Mouse (Mus musculus) stomach, embryonic 14.5 days (tissue): ENCODE results near the gene Cables2. TPM values are rescaled to one million over a fixed set of nuclear protein-coding genes. Genes with fewer than 3 reads are reported as not detected.

Experiments used
- ATAC-seq: fragments of 200-750 bp; cut with Nextera tagmentation; 2 replicates; pipeline ENCODE4 v1.8.0; 2017; ENCODE audit warnings: low read depth, moderate TSS enrichment; ENCODE audit not compliant: insufficient number of reproducible peaks, insufficient read depth, low FRiP score
- H3K27ac ChIP-seq: fragments of 300-500 bp; sonication (generic); 2 replicates; pipeline ENCODE4 v1.5.1; 2014; ENCODE audit warnings: mild to moderate bottlenecking, low read length, moderate library complexity, mixed read lengths
- H3K27me3 ChIP-seq: fragments of 300-500 bp; sonication (generic); 2 replicates; pipeline ENCODE4 v1.6.1; 2014; ENCODE audit warnings: low read length, control low read depth, mixed read lengths; ENCODE audit not compliant: control insufficient read depth, insufficient read depth
- H3K36me3 ChIP-seq: fragments of 300-500 bp; sonication (generic); 2 replicates; pipeline ENCODE4 v1.6.1; 2014; ENCODE audit warnings: mild to moderate bottlenecking, control low read depth, low read length, moderate library complexity, mixed read lengths; ENCODE audit not compliant: control insufficient read depth, insufficient read depth
- H3K4me1 ChIP-seq: fragments of 300-500 bp; sonication (generic); 2 replicates; pipeline ENCODE4 v1.6.1; 2014; ENCODE audit warnings: low read length, control low read depth, mixed read lengths; ENCODE audit not compliant: control insufficient read depth, insufficient read depth
- H3K4me2 ChIP-seq: fragments of 300-500 bp; sonication (generic); replicated peaks from 2 replicates; pipeline ENCODE4 v1.6.1; 2014; ENCODE audit warnings: low read depth, low read length, control low read depth
- H3K4me3 ChIP-seq: fragments of 300-500 bp; sonication (generic); 2 replicates; pipeline ENCODE4 v1.5.1; 2014; ENCODE audit warnings: low read depth, low read length, control low read depth
- H3K9ac ChIP-seq: fragments of 300-500 bp; sonication (generic); replicated peaks from 2 replicates; pipeline ENCODE4 v1.6.1; 2014; ENCODE audit warnings: low read depth, mild to moderate bottlenecking, control low read depth, low read length, moderate library complexity, mixed read lengths
- H3K9me3 ChIP-seq: fragments of 300-500 bp; sonication (generic); 2 replicates; pipeline ENCODE4 v1.6.1; 2016; ENCODE audit warnings: low read depth, low read length, control low read depth; ENCODE audit not compliant: control insufficient read depth
- WGBS: fragments of 180-500 bp; shearing (Covaris S2); extraction: QIAGEN DNeasy Blood & Tissue Kit; methylation state at CpG from one replicate; pipeline ENCODE4 v1.1.7; 2014; 5-methylcytosine and 5-hydroxymethylcytosine counted together
- polyA plus RNA-seq: library from polyadenylated mRNA; unstranded; fragments of >200 nt; fragmentation: Nextera tagmentation; extraction: Ambion mirVana; gene quantifications from 2 replicates; pipeline ENCODE4 v1.2.1, GENCODE M21; 2014

The Cables2 gene
- polyA plus RNA-seq, 1 experiment from 2014 or later: 15.5 TPM

DNA sequence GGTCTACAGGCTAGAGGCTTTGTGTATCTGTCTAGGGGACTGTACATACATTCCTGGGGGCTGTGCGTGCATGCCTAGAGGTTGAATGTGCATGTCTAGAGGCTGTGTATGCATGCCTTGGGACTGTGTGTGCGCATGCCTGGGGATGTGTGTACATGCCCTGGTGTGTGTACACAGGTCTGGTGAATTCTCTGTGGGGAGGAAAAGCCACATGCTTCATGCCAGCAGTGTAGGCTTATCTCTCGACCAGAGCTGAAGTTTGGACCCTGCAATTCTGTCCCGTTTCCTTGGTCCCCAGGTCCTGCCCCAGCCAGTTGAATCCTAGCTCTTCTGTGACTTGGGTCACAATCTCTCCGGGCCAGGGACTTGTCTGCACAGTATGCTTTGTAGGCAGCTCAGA is 18.3 kb upstream of the Cables2 start:
- no peak overlapping the region for H3K9ac ChIP-seq
- 61% methylated on average over 5 of the region's 5 CpGs for WGBS
- peaks cover 10% of the 10 kb centered on the region; the same call in 1 of the 2 replicates for H3K4me1 ChIP-seq
- no peak overlapping the region for H3K4me3 ChIP-seq
- no peaks in the 10 kb centered on the region for H3K9me3 ChIP-seq
- 0 out of 2 replicates have a peak overlapping the region, but pooled peaks have one; percentile 44 for H3K27ac ChIP-seq
- no peaks in the 10 kb centered on the region for H3K36me3 ChIP-seq
- H3K27me3 ChIP-seq: no peaks in the 10 kb centered on the region
- no peak; the same call in 1 of the 2 replicates for ATAC-seq
- H3K4me2 ChIP-seq: no peak overlapping the region

DNA sequence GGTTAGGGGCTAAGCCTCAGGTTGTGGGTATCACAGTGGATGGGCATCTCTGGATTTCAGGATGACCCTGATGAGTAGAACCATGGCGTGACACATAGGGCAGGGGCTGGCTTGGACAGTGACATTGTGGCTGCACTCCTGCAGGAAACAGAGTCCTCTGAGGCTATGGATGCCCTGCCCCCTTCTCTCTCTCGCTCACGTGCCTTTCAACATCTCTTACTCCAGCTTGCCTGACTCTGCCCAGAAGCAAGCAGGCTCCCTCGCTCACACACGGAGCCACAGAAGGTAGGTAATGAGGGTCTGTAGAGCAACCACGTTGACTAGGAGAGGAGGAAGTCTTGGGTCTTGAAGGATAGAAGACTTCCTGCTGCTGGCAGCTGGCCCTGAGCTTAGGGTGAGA is 17.2 kb upstream of the Cables2 start:
- no peak overlapping the region for H3K9ac ChIP-seq
- no peaks in the 10 kb centered on the region for H3K36me3 ChIP-seq
- H3K9me3 ChIP-seq: no peaks in the 10 kb centered on the region
- H3K4me1 ChIP-seq: peaks cover 10% of the 10 kb centered on the region; the same call in 1 of the 2 replicates
- no peak overlapping the region for H3K4me3 ChIP-seq
- no peaks in the 10 kb centered on the region for H3K27me3 ChIP-seq
- H3K27ac ChIP-seq: peak overlapping the region; percentile 62; the same call in 1 of the 2 replicates
- no peak overlapping the region for H3K4me2 ChIP-seq
- WGBS: 55% methylated on average over 6 of the region's 6 CpGs
- no peak for ATAC-seq

- 42% methylated on average over 16 of the region's 16 CpGs for WGBS
- no peaks in the 10 kb centered on the region for H3K27me3 ChIP-seq
- H3K4me3 ChIP-seq: peak within 1 kb of the TSS; percentile 7; the same call in 1 of the 2 replicates
- no peaks in the 10 kb centered on the region for H3K9me3 ChIP-seq
- no peaks in the 10 kb centered on the region for H3K36me3 ChIP-seq
- ATAC-seq: peak; percentile 78
- peak within 1 kb of the TSS; percentile 35 for H3K4me2 ChIP-seq
- 0 out of 2 replicates have a peak within 1 kb of the TSS, but pooled peaks have one; percentile 28 for H3K9ac ChIP-seq
- H3K4me1 ChIP-seq: peaks cover 10% of the 10 kb centered on the region; the same call in 1 of the 2 replicates
- H3K27ac ChIP-seq: peak within 1 kb of the TSS; percentile 92
These were observed 16.3 kb upstream of the Cables2 start, which contains the start of gene Rbbp8nl for GRCm38 (mm10) chr2:180289440-180290108. TSS of gene Rbbp8nl (minus strand) at chr2:180289879.

DNA sequence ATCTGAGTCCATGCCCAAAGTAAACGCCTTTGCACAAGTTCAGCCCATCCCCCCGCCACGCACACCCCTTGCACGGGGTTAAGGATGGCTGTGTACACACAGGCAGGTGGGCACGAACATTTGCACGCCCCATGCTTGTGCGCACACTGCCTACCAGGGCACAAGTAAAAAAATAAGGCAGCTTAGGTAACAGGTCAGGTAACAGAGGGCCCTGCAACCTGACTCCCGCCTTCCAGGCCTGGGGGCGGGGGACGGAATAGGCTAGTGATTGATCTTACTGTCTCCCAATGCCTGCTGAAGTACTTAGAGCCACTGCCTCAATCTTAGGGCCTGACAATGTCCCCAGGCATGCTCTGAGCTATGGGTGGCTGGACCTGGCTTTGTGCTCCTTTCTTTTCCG is 15.7 kb upstream of the Cables2 start:
- H3K4me1 ChIP-seq: peaks cover 10% of the 10 kb centered on the region; the same call in 1 of the 2 replicates
- ATAC-seq: peak; percentile 43; the same call in 1 of the 2 replicates
- WGBS: 33% methylated on average over 11 of the region's 11 CpGs
- H3K27ac ChIP-seq: peak overlapping the region; percentile 92
- no peaks in the 10 kb centered on the region for H3K9me3 ChIP-seq
- 0 out of 2 replicates have a peak overlapping the region, but pooled peaks have one; percentile 7 for H3K4me3 ChIP-seq
- H3K27me3 ChIP-seq: no peaks in the 10 kb centered on the region
- peak overlapping the region; percentile 35 for H3K4me2 ChIP-seq
- 0 out of 2 replicates have a peak overlapping the region, but pooled peaks have one; percentile 28 for H3K9ac ChIP-seq
- H3K36me3 ChIP-seq: no peaks in the 10 kb centered on the region

GRCm38 (mm10) chr2:180279321-180279720 is 6.0 kb upstream of the Cables2 start:
- Histone ChIP-seq H3K27ac (no peak overlapping the region), H3K9ac (no peak overlapping the region)

DNA sequence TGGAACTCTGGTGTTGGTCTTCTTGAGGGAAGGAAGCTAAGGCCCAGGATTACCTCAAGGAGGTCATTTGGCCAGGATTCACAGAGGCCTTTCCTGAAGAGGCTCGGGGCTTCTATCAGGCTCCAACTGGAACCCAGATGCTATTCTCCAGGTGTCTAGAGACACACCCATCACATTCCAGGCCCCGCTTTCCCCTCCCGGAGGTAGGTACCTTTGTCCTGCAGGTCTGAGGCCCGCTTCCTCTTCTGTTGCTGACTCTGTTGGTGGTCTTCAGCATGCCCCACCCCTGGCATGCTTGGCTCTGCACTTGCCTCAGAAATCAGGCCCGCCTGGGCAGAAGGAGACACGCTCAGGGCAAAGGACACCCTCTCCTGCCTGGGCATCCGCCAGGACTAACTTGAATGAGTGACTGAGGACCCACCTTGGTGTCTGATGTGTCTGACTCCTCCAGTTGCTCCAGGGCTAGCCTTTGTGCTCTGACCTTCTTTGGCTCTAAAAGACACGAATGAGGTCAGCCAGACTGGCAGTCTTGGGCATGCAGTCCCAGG is 4.6 kb upstream of the Cables2 start:
- Histone ChIP-seq H3K27me3 (no peaks in the 10 kb centered on the region), H3K36me3 (no peaks in the 10 kb centered on the region), H3K27ac (peak overlapping the region; percentile 85; the same call in 1 of the 2 replicates), H3K4me3 (no peak overlapping the region), H3K4me2 (no peak overlapping the region), H3K9ac (no peak overlapping the region), H3K9me3 (no peaks in the 10 kb centered on the region), H3K4me1 (peaks cover 14% of the 10 kb centered on the region; the same call in 1 of the 2 replicates)
- ATAC-seq: no peak
- WGBS: 57% methylated on average over 8 of the region's 8 CpGs

More at GRCm38 (mm10) chr2:180279321-180279720, 6.0 kb upstream of the Cables2 start:
- WGBS: 91% methylated on average over 8 of the region's 8 CpGs
- ATAC-seq: no peak
- Histone ChIP-seq H3K4me3 (no peak overlapping the region), H3K9me3 (no peaks in the 10 kb centered on the region), H3K27me3 (no peaks in the 10 kb centered on the region), H3K4me2 (no peak overlapping the region), H3K4me1 (peaks cover 10% of the 10 kb centered on the region; the same call in 1 of the 2 replicates), H3K36me3 (no peaks in the 10 kb centered on the region)

DNA sequence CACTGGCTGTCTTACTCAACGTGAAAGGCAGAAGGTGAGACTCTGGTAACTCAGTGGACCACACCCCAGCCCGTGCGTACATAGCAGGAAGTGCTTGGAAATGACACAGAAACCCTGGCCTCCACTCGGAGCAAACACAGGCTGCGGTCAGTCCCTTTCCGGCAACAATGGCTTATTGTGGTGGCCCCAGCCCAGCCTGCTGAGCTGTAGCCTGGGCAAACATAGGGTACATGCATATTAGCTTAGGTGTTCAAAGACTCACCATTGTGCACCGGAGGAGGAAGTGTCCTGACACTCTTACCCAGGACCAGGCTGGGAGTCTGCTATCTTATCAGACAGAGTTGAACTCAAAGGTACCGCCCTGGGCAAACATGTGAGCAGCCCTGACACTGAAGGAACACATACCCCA is 3.6 kb upstream of the Cables2 start:
- WGBS: 51% methylated on average over 8 of the region's 8 CpGs
- ATAC-seq: peak; percentile 42
- H3K27ac ChIP-seq: peak overlapping the region; percentile 85
- peaks cover 18% of the 10 kb centered on the region; the same call in 1 of the 2 replicates for H3K4me1 ChIP-seq
- H3K27me3 ChIP-seq: no peaks in the 10 kb centered on the region
- no peaks in the 10 kb centered on the region for H3K9me3 ChIP-seq
- H3K4me2 ChIP-seq: no peak overlapping the region
- no peak overlapping the region for H3K4me3 ChIP-seq
- no peak overlapping the region for H3K9ac ChIP-seq
- H3K36me3 ChIP-seq: no peaks in the 10 kb centered on the region

GRCm38 (mm10) chr2:180276385-180276784 is 3.1 kb upstream of the Cables2 start:
- no peaks in the 10 kb centered on the region for H3K36me3 ChIP-seq
- 47% methylated on average over 4 of the region's 4 CpGs for WGBS
- H3K4me2 ChIP-seq: peak overlapping the region; percentile 26; the same call in 1 of the 2 replicates
- no peak overlapping the region for H3K4me3 ChIP-seq
- peaks cover 23% of the 10 kb centered on the region; the same call in 1 of the 2 replicates for H3K4me1 ChIP-seq
- H3K9ac ChIP-seq: no peak overlapping the region
- H3K27me3 ChIP-seq: no peaks in the 10 kb centered on the region
- peak overlapping the region; percentile 85 for H3K27ac ChIP-seq
- H3K9me3 ChIP-seq: no peaks in the 10 kb centered on the region
- ATAC-seq: no peak
